Mouse (Mus musculus) CH12F3 (cell line): ENCODE measurements around the gene Jmjd1c.

Experiments
- in situ Hi-C: fragments of 300-500 bp; cut with MboI; formaldehyde crosslinking; loops from 2 replicates; pipeline ENCODE4 v1.14.3; 2020; ENCODE audit warnings: low sequenced_read_pairs

Gene Jmjd1c

GRCm38 (mm10) chr10:67095798-67096620 is at the start of gene Jmjd1c:
Gene Jmjd1c (plus strand): TSS chr10:67096125.
- in situ Hi-C loops: no loop called here

GRCm38 (mm10) chr10:67047712-67048645 is 47.9 kb upstream of the Jmjd1c start:
- in situ Hi-C loops: no loop called here

GRCm38 (mm10) chr10:67048871-67049615 is 46.9 kb upstream of the Jmjd1c start:
- in situ Hi-C loops: no loop called here

GRCm38 (mm10) chr10:67049621-67050020 is 46.3 kb upstream of the Jmjd1c start:
- in situ Hi-C loops: no loop called here

- in situ Hi-C loops: no loop called here
These were observed 45.2 kb upstream of the Jmjd1c start for GRCm38 (mm10) chr10:67050766-67051165.

- in situ Hi-C loops: no loop called here
These were observed 44.5 kb upstream of the Jmjd1c start for GRCm38 (mm10) chr10:67051466-67051865.

GRCm38 (mm10) chr10:67052429-67052828 is 43.5 kb upstream of the Jmjd1c start:
- in situ Hi-C loops: no loop called here

- in situ Hi-C loops: no loop called here
These were observed 42.5 kb upstream of the Jmjd1c start for GRCm38 (mm10) chr10:67053475-67053874.

- in situ Hi-C loops: no loop called here
These were observed 39.8 kb upstream of the Jmjd1c start for GRCm38 (mm10) chr10:67055867-67056856.

GRCm38 (mm10) chr10:67057208-67057607 is 38.7 kb upstream of the Jmjd1c start:
- in situ Hi-C loops: no loop called here

GRCm38 (mm10) chr10:67057696-67058095 is 38.2 kb upstream of the Jmjd1c start:
- in situ Hi-C loops: no loop called here

GRCm38 (mm10) chr10:67058297-67058696 is 37.6 kb upstream of the Jmjd1c start:
- in situ Hi-C loops: no loop called here

- in situ Hi-C loops: no loop called here
These were observed 37.2 kb upstream of the Jmjd1c start for GRCm38 (mm10) chr10:67058702-67059101.

GRCm38 (mm10) chr10:67061367-67061801 is 34.5 kb upstream of the Jmjd1c start:
- in situ Hi-C loops: no loop called here

- in situ Hi-C loops: no loop called here
These were observed 34.1 kb upstream of the Jmjd1c start for GRCm38 (mm10) chr10:67061823-67062222.

- in situ Hi-C loops: no loop called here
These were observed 30.5 kb upstream of the Jmjd1c start for GRCm38 (mm10) chr10:67065277-67065887.

- in situ Hi-C loops: no loop called here
These were observed 30.0 kb upstream of the Jmjd1c start for GRCm38 (mm10) chr10:67065927-67066326.

GRCm38 (mm10) chr10:67066421-67066820 is 29.5 kb upstream of the Jmjd1c start:
- in situ Hi-C loops: no loop called here

- in situ Hi-C loops: no loop called here
These were observed 26.9 kb upstream of the Jmjd1c start for GRCm38 (mm10) chr10:67069013-67069412.
